Mouse (Mus musculus) hindbrain, embryonic 13.5 days (tissue): ENCODE measurements at regions not wholly inside any gene's neighbourhood (a gene's known extent, or its start where the extent isn't known, plus 50 kb on each side); places are given as distances from the start of the nearest gene placed in this dataset.
A peak's percentile ranks its signal among the peaks of the same experiment; 100 is the strongest.

Source experiments
- ATAC-seq: fragments of 200-750 bp; cut with Nextera tagmentation; 2 replicates; pipeline ENCODE4 v1.8.0; 2017; ENCODE audit warnings: moderate TSS enrichment; ENCODE audit not compliant: low FRiP score
- H3K27ac ChIP-seq: fragments of 300-500 bp; sonication (generic); 2 replicates; pipeline ENCODE4 v1.5.1; 2015; ENCODE audit warnings: inconsistent platforms, mild to moderate bottlenecking, moderate library complexity
- H3K27me3 ChIP-seq: fragments of 300-500 bp; sonication (generic); 2 replicates; pipeline ENCODE4 v1.6.1; 2015; ENCODE audit warnings: mild to moderate bottlenecking, inconsistent platforms
- H3K36me3 ChIP-seq: fragments of 300-500 bp; sonication (generic); 2 replicates; pipeline ENCODE4 v1.6.1; 2015; ENCODE audit warnings: mild to moderate bottlenecking, inconsistent platforms
- H3K4me1 ChIP-seq: fragments of 300-500 bp; sonication (generic); replicated peaks from 2 replicates; pipeline ENCODE4 v1.6.1; 2015; ENCODE audit warnings: inconsistent platforms
- H3K4me2 ChIP-seq: fragments of 300-500 bp; sonication (generic); 2 replicates; pipeline ENCODE4 v1.6.1; 2015; ENCODE audit warnings: inconsistent platforms, mild to moderate bottlenecking, moderate library complexity
- H3K4me3 ChIP-seq: fragments of 300-500 bp; sonication (generic); 2 replicates; pipeline ENCODE4 v1.5.1; 2015; ENCODE audit warnings: mild to moderate bottlenecking, inconsistent platforms
- H3K9ac ChIP-seq: fragments of 300-500 bp; sonication (generic); 2 replicates; pipeline ENCODE4 v1.6.1; 2015; ENCODE audit warnings: mild to moderate bottlenecking, inconsistent platforms
- H3K9me3 ChIP-seq: fragments of 300-500 bp; sonication (generic); 2 replicates; pipeline ENCODE4 v1.6.1; 2016; ENCODE audit warnings: inconsistent platforms
- WGBS: fragments of 180-500 bp; shearing (Covaris S2); methylation state at CpG from one replicate; pipeline ENCODE4 v1.1.7; 2015; 5-methylcytosine and 5-hydroxymethylcytosine counted together

DNA sequence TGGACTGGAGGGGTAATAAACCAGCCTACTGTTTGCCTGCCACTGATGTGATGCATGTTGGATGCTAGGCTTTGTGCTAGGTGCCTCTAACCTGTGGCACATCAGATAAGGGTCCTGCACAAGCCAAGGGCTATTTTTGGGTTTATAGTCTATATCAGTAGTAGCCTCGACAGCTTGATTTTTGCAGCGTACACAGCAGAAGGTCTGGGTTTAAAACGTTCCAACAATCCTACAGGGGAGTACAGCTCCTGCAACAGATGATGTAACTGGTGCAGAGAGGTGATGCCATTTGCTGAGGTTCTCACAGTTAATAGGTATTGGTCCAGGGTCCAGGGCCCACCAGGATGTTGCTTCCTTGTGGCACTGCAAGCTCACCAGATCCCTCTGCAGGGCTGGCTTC, 63.9 kb upstream of the Ldlrad3 start:
- WGBS, result 89% methylated on average over 3 of the region's 3 CpGs
- H3K4me3 ChIP-seq, result no peak overlapping the region

GRCm38 (mm10) chr2:102246484-102246883, 60.3 kb upstream of the Ldlrad3 start:
- 58% methylated on average over 2 of the region's 2 CpGs for WGBS
- Histone ChIP-seq H3K4me1 (no peaks in the 10 kb centered on the region), H3K9me3 (no peaks in the 10 kb centered on the region), H3K27ac (no peak overlapping the region), H3K27me3 (no peaks in the 10 kb centered on the region), H3K9ac (no peak overlapping the region), H3K36me3 (no peaks in the 10 kb centered on the region), H3K4me2 (no peak overlapping the region), H3K4me3 (no peak overlapping the region)
- ATAC-seq, result no peak

More for the DNA sequence above, 63.9 kb upstream of the Ldlrad3 start:
- 0 out of 2 replicates have a peak, but pooled peaks cover 3% of the 10 kb centered on the region for H3K4me1 ChIP-seq
- H3K27me3 ChIP-seq, result 0 out of 2 replicates have a peak, but pooled peaks cover 4% of the 10 kb centered on the region
- H3K4me2 ChIP-seq, result no peak overlapping the region
- no peaks in the 10 kb centered on the region for H3K9me3 ChIP-seq
- no peak overlapping the region for H3K9ac ChIP-seq
- H3K27ac ChIP-seq, result no peak overlapping the region
- no peaks in the 10 kb centered on the region for H3K36me3 ChIP-seq
- no peak for ATAC-seq

DNA sequence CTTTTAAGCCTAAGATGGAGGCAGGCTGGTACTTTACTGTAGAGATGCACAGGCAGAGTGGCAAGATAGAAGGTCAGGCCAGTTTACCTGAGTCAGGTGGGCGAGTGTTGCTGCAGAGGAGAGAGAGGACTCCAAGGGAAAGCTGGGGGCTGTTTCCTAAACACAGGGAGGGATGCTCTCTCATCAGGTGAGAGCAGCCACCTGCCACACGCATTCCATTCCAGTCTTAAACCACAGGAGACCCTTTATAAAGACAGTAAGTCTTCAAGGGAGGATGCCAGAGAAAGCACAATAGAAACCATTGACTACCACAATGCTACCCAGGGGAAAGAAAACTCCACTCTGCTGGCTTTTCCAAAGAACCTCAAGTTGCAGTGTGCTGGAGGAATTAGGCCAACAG, 58.3 kb upstream of the Ldlrad3 start:
- Histone ChIP-seq H3K4me3 (no peak overlapping the region), H3K27me3 (no peaks in the 10 kb centered on the region), H3K36me3 (no peaks in the 10 kb centered on the region), H3K4me1 (no peaks in the 10 kb centered on the region), H3K9ac (no peak overlapping the region), H3K27ac (no peak overlapping the region), H3K4me2 (no peak overlapping the region), H3K9me3 (no peaks in the 10 kb centered on the region)
- ATAC-seq, result peak; percentile 32; the same call in 1 of the 2 replicates
- 42% methylated on average over 2 of the region's 2 CpGs for WGBS

- no peaks in the 10 kb centered on the region for H3K36me3 ChIP-seq
- no peaks in the 10 kb centered on the region for H3K27me3 ChIP-seq
- no peak overlapping the region for H3K4me2 ChIP-seq
- no peak overlapping the region for H3K27ac ChIP-seq
- H3K9me3 ChIP-seq, result no peaks in the 10 kb centered on the region
- no peak overlapping the region for H3K4me3 ChIP-seq
- H3K9ac ChIP-seq, result no peak overlapping the region
- H3K4me1 ChIP-seq, result no peaks in the 10 kb centered on the region
- ATAC-seq, result no peak
- WGBS, result 85% methylated on average over 7 of the region's 7 CpGs
These were observed 55.4 kb upstream of the Ldlrad3 start for GRCm38 (mm10) chr2:102241626-102242025.

- ATAC-seq, result no peak
- Histone ChIP-seq H3K9me3 (no peaks in the 10 kb centered on the region), H3K9ac (no peak overlapping the region), H3K4me2 (no peak overlapping the region), H3K27ac (no peak overlapping the region), H3K36me3 (no peaks in the 10 kb centered on the region), H3K4me3 (no peak overlapping the region), H3K27me3 (no peaks in the 10 kb centered on the region), H3K4me1 (no peaks in the 10 kb centered on the region)
- 76% methylated on average over 6 of the region's 6 CpGs for WGBS
These were observed 53.7 kb upstream of the Ldlrad3 start for GRCm38 (mm10) chr2:102239712-102240505.
